ENCODE assay signal across 15 mouse cellular contexts in the genomic region with DNA sequence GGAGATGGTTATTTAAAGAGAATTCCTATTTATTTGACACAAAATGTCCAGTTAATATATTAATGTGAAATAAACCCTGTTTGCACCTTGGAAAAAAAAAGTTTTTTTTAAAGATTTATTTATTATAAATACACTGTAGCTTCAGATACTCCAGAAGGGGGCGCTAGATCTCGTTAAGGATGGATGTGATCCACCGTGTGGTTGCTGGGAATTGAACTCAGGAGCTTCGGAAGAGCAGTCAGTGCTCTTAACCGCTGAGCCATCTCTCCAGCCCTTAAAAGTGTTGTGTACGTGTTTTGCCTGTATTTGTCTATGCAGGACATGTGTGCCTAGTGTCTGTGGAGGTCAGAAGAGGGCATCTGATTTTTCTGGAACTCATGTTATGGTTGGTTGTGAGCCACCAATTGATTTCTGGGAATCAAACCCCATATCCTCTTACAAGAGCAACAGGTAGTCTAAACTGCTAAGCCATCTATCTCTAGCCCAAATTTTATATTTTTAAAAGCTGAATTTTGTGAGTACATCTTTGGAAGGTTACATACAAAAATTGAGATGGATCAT. TPM values are rescaled to one million over a fixed set of nuclear protein-coding genes. Genes with fewer than 3 reads are reported as not detected.
DNase-seq lines count a peak whose midpoint lies in the region; TF ChIP-seq lines count a peak whose summit lies in the region.
"Had no signal": no experiment of that assay in that cellular context is flagged by ENCODE, and none has a peak within 500 bp of the region (broad histone marks: within the 10 kb centered on the region; RNA-seq: fewer than 3 reads in every experiment).

No protein-coding gene starts in this region.

- peak; percentile 17; the same call in 1 of the 2 replicates for TF ChIP-seq CTCF in left cerebral cortex, adult 2 months (IDR thresholded peaks at IDR 0.05)
- TF ChIP-seq CTCF in bone marrow macrophage, adult 2 months (IDR thresholded peaks at IDR 0.05; ENCODE audit: low read depth, low read length) = peak; percentile 61

- intact Hi-C loops in left cerebral cortex, adult 2 months (cut with DNase I) = no loop called here
- intact Hi-C loops in left cerebral cortex, postnatal 4 days (cut with DNase I) = no loop called here

- peaks cover 2% of the 10 kb centered on the region; the same call in 1 of the 2 replicates for H3K4me1 ChIP-seq in bone marrow macrophage, adult 2 months (ENCODE audit: control insufficient read depth, insufficient read depth, low read length)
- H3K4me1 ChIP-seq: forebrain, embryonic 15.5 days; heart, embryonic 10.5 days; limb, embryonic 12.5 days had no signal

- no peak overlapping the region for H3K27ac ChIP-seq in left cerebral cortex, adult 2 months
- H3K27ac ChIP-seq in bone marrow macrophage, adult 2 months (ENCODE audit: insufficient read depth, low read depth, low read length) = no peak overlapping the region
- H3K27ac ChIP-seq: forebrain, embryonic 15.5 days; heart, embryonic 10.5 days; limb, embryonic 12.5 days had no signal

- H3K4me3 ChIP-seq in left cerebral cortex, adult 2 months = no peak overlapping the region
- H3K4me3 ChIP-seq in bone marrow macrophage, adult 2 months (ENCODE audit: insufficient read depth, low read length) = no peak overlapping the region
- H3K4me3 ChIP-seq: forebrain, embryonic 15.5 days; heart, embryonic 10.5 days; limb, embryonic 12.5 days had no signal

- DNase-seq in left cerebral cortex, adult 2 months (ENCODE audit: extremely low spot score in 1 of 2, low spot score in 2 of 2) = no peak
- no peak for DNase-seq in left cerebral cortex, postnatal 4 days
- peak; percentile 21 for DNase-seq in retina, embryonic 14.5 days (ENCODE audit: low spot score)
- DNase-seq in retina, postnatal 1 day = no peak
- DNase-seq in cerebellum, adult 11-12 months = no peak
- DNase-seq in ovary, postnatal 10 days (ENCODE audit: low spot score) = no peak
- DNase-seq: adrenal gland, postnatal 36 days; cerebellum, postnatal 10 days; heart, postnatal 14 days; kidney, adult 9 months; right cerebral cortex, postnatal 4 days had no signal

- no peak for TF ChIP-seq POLR2A in bone marrow macrophage, adult 2 months (IDR thresholded peaks at IDR 0.05; ENCODE audit: borderline replicate concordance, low read depth, low read length)

RNA-seq across cellular contexts. Expression of a gene that starts 14.9 kb away (rescaled TPM):
- total RNA-seq in left cerebral cortex, adult 2 months (2021) = 10 to 100 TPM; 61.6 to 62.8 TPM
- 10 to 100 TPM; 56.0 to 60.5 TPM for total RNA-seq in left cerebral cortex, postnatal 4 days (2021)
- 67.2 TPM in 2 replicates for polyA plus RNA-seq in bone marrow macrophage, adult 2 months (2012; ENCODE audit: insufficient read depth, insufficient read length, missing spikeins)

RNA-seq across cellular contexts. Expression of a gene that starts 15.1 kb away (rescaled TPM):
- total RNA-seq in left cerebral cortex, adult 2 months (2021) = 100 to 1,000 TPM; 428 to 489 TPM
- 100 to 1,000 TPM; 237 to 255 TPM for total RNA-seq in left cerebral cortex, postnatal 4 days (2021)
- polyA plus RNA-seq in bone marrow macrophage, adult 2 months (2012; ENCODE audit: insufficient read depth, insufficient read length, missing spikeins) = 244 and 271 TPM in 2 replicates

RNA-seq across cellular contexts. Expression of a gene that starts 18.5 kb away (rescaled TPM):
- 10 to 100 TPM; 39.9 to 40.3 TPM for total RNA-seq in left cerebral cortex, adult 2 months (2021)
- total RNA-seq in left cerebral cortex, postnatal 4 days (2021) = 10 to 100 TPM; 27.7 to 27.9 TPM
- polyA plus RNA-seq in bone marrow macrophage, adult 2 months (2012; ENCODE audit: insufficient read depth, insufficient read length, missing spikeins) = 13.6 and 18.4 TPM in 2 replicates
